Mouse (Mus musculus) ES-E14 (cell line): ENCODE results near the gene Gtdc1. TPM values are rescaled to one million over a fixed set of nuclear protein-coding genes. Genes with fewer than 3 reads are reported as not detected.

Experiments
- DNase-seq: peaks from one replicate; pipeline ENCODE4 v3.0.0-alpha.2; 2013; ENCODE audit warnings: low read depth, low spot score
- H3K27ac ChIP-seq: 2 replicates; pipeline ENCODE4 v1.5.1; 2012; ENCODE audit warnings: low read depth, mild to moderate bottlenecking, low read length, moderate library complexity, mixed read lengths; ENCODE audit not compliant: poor library complexity, insufficient read depth, severe bottlenecking
- H3K36me3 ChIP-seq: 2 replicates; pipeline ENCODE4 v1.6.1; 2012; ENCODE audit warnings: mild to moderate bottlenecking, low read length, moderate library complexity, mixed read lengths; ENCODE audit not compliant: control insufficient read depth, poor library complexity, insufficient read depth, severe bottlenecking
- H3K4me1 ChIP-seq, 2 experiments: fragments of 150-350 bp in 1 of 2; sonication (generic) in 1 of 2; 2 replicates each; pipeline ENCODE4 v1.6.1; 2012; ENCODE audit warnings: low read length in 2 of 2, mild to moderate bottlenecking in 1 of 2, mixed read lengths in 1 of 2; ENCODE audit not compliant: control insufficient read depth in 2 of 2, insufficient read depth in 2 of 2, poor library complexity in 1 of 2
- H3K4me3 ChIP-seq, 2 experiments: fragments of 150-350 bp in 1 of 2; sonication (generic) in 1 of 2; 2 replicates each; pipeline ENCODE4 v1.5.1; 2012; ENCODE audit warnings: low read length in 2 of 2, low read depth in 1 of 2, mild to moderate bottlenecking in 1 of 2, mixed read lengths in 1 of 2; ENCODE audit not compliant: insufficient read depth in 1 of 2, poor library complexity in 1 of 2, severe bottlenecking in 1 of 2
- H3K9ac ChIP-seq: 2 replicates; pipeline ENCODE4 v1.6.1; 2012; ENCODE audit warnings: low read depth, mild to moderate bottlenecking, low read length, mixed read lengths; ENCODE audit not compliant: poor library complexity, insufficient read depth, severe bottlenecking
- H3K9me3 ChIP-seq: fragments of 150-350 bp; sonication (generic); 2 replicates; pipeline ENCODE4 v1.6.1; 2012; ENCODE audit warnings: low read depth, mild to moderate bottlenecking, low read length; ENCODE audit not compliant: control insufficient read depth, insufficient read depth
- CHD2 ChIP-seq: IDR thresholded peaks from 2 replicates; pipeline ENCODE4 v1.6.1; 2014; ENCODE audit warnings: mild to moderate bottlenecking, low read depth, low read length, inconsistent platforms
- HCFC1 ChIP-seq: IDR thresholded peaks from 2 replicates; pipeline ENCODE4 v1.6.1; 2012; ENCODE audit warnings: low read length, inconsistent platforms, borderline replicate concordance; ENCODE audit not compliant: insufficient read depth
- MAFK ChIP-seq: IDR thresholded peaks from 2 replicates; pipeline ENCODE4 v1.6.1; 2014; ENCODE audit warnings: mild to moderate bottlenecking, low read depth, low read length, inconsistent platforms; ENCODE audit not compliant: insufficient read depth
- ZC3H11A ChIP-seq: IDR thresholded peaks from 2 replicates; pipeline ENCODE4 v1.6.1; 2012; ENCODE audit warnings: low read depth, mild to moderate bottlenecking, inconsistent platforms, low read length, borderline replicate concordance
- ZNF384 ChIP-seq: IDR thresholded peaks from 2 replicates; pipeline ENCODE4 v1.6.1; 2012; ENCODE audit warnings: low read depth, low read length, inconsistent platforms
- in situ Hi-C, 2 experiments: fragments of 600-800 bp; cut with MboI; formaldehyde crosslinking; loops; one replicate each; pipeline ENCODE4 v1.15.1; 2025; ENCODE audit warnings: low sequenced_read_pairs in 2 of 2, inconsistent platforms in 1 of 2; ENCODE audit not compliant: unreplicated experiment in 2 of 2
- total RNA-seq: library from RNA; depleted of rRNA; stranded (reverse); fragments of 300-350 nt; gene quantifications from 2 replicates; pipeline ENCODE4 v1.2.3, GENCODE M21; 2012

Gtdc1 gene
- total RNA-seq, 1 experiment, result 11.2 TPM

GRCm38 (mm10) chr2:44791840-44792239 is 135.6 kb downstream of the Gtdc1 start:
- in situ Hi-C loops, result no loop called here

GRCm38 (mm10) chr2:44791134-44791533 is 136.3 kb downstream of the Gtdc1 start:
- no peaks in the 10 kb centered on the region for H3K36me3 ChIP-seq
- no peak for DNase-seq
- no peak overlapping the region for H3K9ac ChIP-seq
- TF ChIP-seq ZNF384 (no peak), HCFC1 (no peak), ZC3H11A (no peak), CHD2 (no peak), MAFK (no peak)
- in situ Hi-C loops, result no loop called here
- H3K9me3 ChIP-seq, result no peaks in the 10 kb centered on the region
- H3K4me1 ChIP-seq, result no peaks in the 10 kb centered on the region
- no peak overlapping the region for H3K27ac ChIP-seq
- H3K4me3 ChIP-seq, result no peak overlapping the region

More at GRCm38 (mm10) chr2:44791840-44792239, 135.6 kb downstream of the Gtdc1 start:
- no peak overlapping the region for H3K27ac ChIP-seq
- H3K4me3 ChIP-seq, result no peak overlapping the region
- no peaks in the 10 kb centered on the region for H3K36me3 ChIP-seq
- no peaks in the 10 kb centered on the region for H3K9me3 ChIP-seq
- no peaks in the 10 kb centered on the region for H3K4me1 ChIP-seq
- no peak for TF ChIP-seq HCFC1
- TF ChIP-seq ZNF384, result no peak
- TF ChIP-seq ZC3H11A, result no peak
- no peak for TF ChIP-seq CHD2
- no peak for TF ChIP-seq MAFK
- DNase-seq, result no peak
- H3K9ac ChIP-seq, result no peak overlapping the region

DNA sequence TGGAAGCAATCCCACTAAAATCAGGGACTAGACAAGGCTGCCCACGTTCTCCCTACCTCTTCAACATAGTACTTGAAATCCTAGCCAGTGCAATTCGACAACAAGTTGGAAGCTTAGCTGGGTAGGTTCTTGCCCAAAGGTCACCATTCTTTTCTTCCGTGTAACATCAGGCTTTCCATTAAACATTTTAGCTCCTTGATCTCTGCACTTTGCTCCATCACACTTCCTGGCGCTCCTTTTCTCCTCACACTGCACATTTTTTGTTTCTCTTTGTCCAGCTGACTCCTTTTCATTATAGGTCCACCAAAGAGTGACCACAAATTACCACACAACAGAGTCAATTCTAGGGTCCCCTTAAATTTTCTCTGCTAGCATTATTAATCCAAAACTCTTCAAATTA is 144.7 kb downstream of the Gtdc1 start:
- H3K4me1 ChIP-seq, result peaks cover 0 to 2% of the 10 kb centered on the region in 2 experiments; a peak in 1 of 4 replicates
- no peak for DNase-seq
- H3K36me3 ChIP-seq, result no peaks in the 10 kb centered on the region
- no peaks in the 10 kb centered on the region for H3K9me3 ChIP-seq
- H3K4me3 ChIP-seq, result no peak overlapping the region
- no peak overlapping the region for H3K27ac ChIP-seq
- in situ Hi-C loops, result no loop called here
- no peak for TF ChIP-seq HCFC1
- no peak overlapping the region for H3K9ac ChIP-seq

- no peaks in the 10 kb centered on the region for H3K9me3 ChIP-seq
- DNase-seq, result peak; percentile 13
- in situ Hi-C loops, result no loop called here
- H3K4me3 ChIP-seq, result no peak overlapping the region
- no peak overlapping the region for H3K27ac ChIP-seq
- H3K36me3 ChIP-seq, result no peaks in the 10 kb centered on the region
- no peak for TF ChIP-seq HCFC1
- TF ChIP-seq CHD2, result no peak
- TF ChIP-seq ZNF384, result no peak
- no peak for TF ChIP-seq MAFK
- TF ChIP-seq ZC3H11A, result no peak
- H3K4me1 ChIP-seq, result peaks cover 0 to 2% of the 10 kb centered on the region in 2 experiments; a peak in 1 of 4 replicates
- no peak overlapping the region for H3K9ac ChIP-seq
These were observed 146.5 kb downstream of the Gtdc1 start for GRCm38 (mm10) chr2:44780961-44781360.

- H3K36me3 ChIP-seq, result no peaks in the 10 kb centered on the region
- H3K4me3 ChIP-seq, result no peak overlapping the region
- in situ Hi-C loops, result no loop called here
- DNase-seq, result no peak
- TF ChIP-seq ZC3H11A (no peak), ZNF384 (no peak), HCFC1 (no peak), MAFK (no peak), CHD2 (no peak)
- no peaks in the 10 kb centered on the region for H3K4me1 ChIP-seq
- H3K27ac ChIP-seq, result no peak overlapping the region
- no peak overlapping the region for H3K9ac ChIP-seq
- no peaks in the 10 kb centered on the region for H3K9me3 ChIP-seq
These were observed 163.6 kb downstream of the Gtdc1 start for GRCm38 (mm10) chr2:44763898-44764297.
